Mouse (Mus musculus) A20 (cell line): ENCODE measurements around the gene Znrd1as.

Source experiments
- DNase-seq: peaks from one replicate; pipeline ENCODE4 v3.0.0-alpha.2; 2011; ENCODE audit warnings: low read depth, low spot score

Gene Znrd1as

GRCm38 (mm10) chr17:36957999-36958743 is at the start of gene Znrd1as, which contains the start of gene Znrd1:
Znrd1as (plus strand) TSS chr17:36958592.
Znrd1 (minus strand) TSS chr17:36958559.
- DNase-seq = peak; percentile 96

- no peak for DNase-seq
Measured at GRCm38 (mm10) chr17:36909802-36910201, 48.6 kb upstream of the Znrd1as start.

GRCm38 (mm10) chr17:36912031-36912430 is 46.4 kb upstream of the Znrd1as start:
- DNase-seq = no peak

- peak; percentile 79 for DNase-seq
Measured at GRCm38 (mm10) chr17:36914108-36914507, 44.3 kb upstream of the Znrd1as start.

- peak; percentile 62 for DNase-seq
Measured at GRCm38 (mm10) chr17:36915076-36915475, 43.3 kb upstream of the Znrd1as start.

GRCm38 (mm10) chr17:36920239-36920638 is 38.2 kb upstream of the Znrd1as start:
- DNase-seq = no peak

GRCm38 (mm10) chr17:36922715-36923114 is 35.7 kb upstream of the Znrd1as start:
- no peak for DNase-seq

GRCm38 (mm10) chr17:36923491-36923890 is 34.9 kb upstream of the Znrd1as start:
- no peak for DNase-seq

- no peak for DNase-seq
Measured at GRCm38 (mm10) chr17:36927496-36928120, 30.8 kb upstream of the Znrd1as start.

- DNase-seq = no peak
Measured at GRCm38 (mm10) chr17:36929236-36929932, 29.0 kb upstream of the Znrd1as start.

- no peak for DNase-seq
Measured at GRCm38 (mm10) chr17:36930233-36930632, 28.2 kb upstream of the Znrd1as start.

- no peak for DNase-seq
Measured at GRCm38 (mm10) chr17:36931130-36931529, 27.3 kb upstream of the Znrd1as start.

GRCm38 (mm10) chr17:36931806-36932205 is 26.6 kb upstream of the Znrd1as start:
- DNase-seq = no peak

- DNase-seq = no peak
Measured at GRCm38 (mm10) chr17:36938056-36938455, 20.3 kb upstream of the Znrd1as start.

GRCm38 (mm10) chr17:36942391-36942790 is 16.0 kb upstream of the Znrd1as start:
- no peak for DNase-seq

- DNase-seq = no peak
Measured at GRCm38 (mm10) chr17:36942791-36943471, 15.5 kb upstream of the Znrd1as start, which contains the start of gene Rnf39. Rnf39 (plus strand) TSS chr17:36942918.

- DNase-seq = no peak
Measured at GRCm38 (mm10) chr17:36943691-36944090, 14.7 kb upstream of the Znrd1as start.

- DNase-seq = no peak
Measured at GRCm38 (mm10) chr17:36944121-36944775, 14.1 kb upstream of the Znrd1as start.

- no peak for DNase-seq
Measured at GRCm38 (mm10) chr17:36947051-36947819, 11.2 kb upstream of the Znrd1as start.

GRCm38 (mm10) chr17:36948286-36948685 is 10.1 kb upstream of the Znrd1as start:
- no peak for DNase-seq
